Mouse (Mus musculus) left cerebral cortex, adult 11 months (tissue): ENCODE results near the gene Trmt1l.
"Not testable (repeated sequence)": the region's sequence is repeated elsewhere in the genome, so short reads cannot be mapped to it uniquely, and the experiment has no call there.

Source experiments
- DNase-seq: peaks from one replicate; pipeline ENCODE4 v3.0.0; 2022; ENCODE audit warnings: low spot score

Gene Trmt1l

GRCm38 (mm10) chr1:151428263-151429221 lies at the start of gene Trmt1l, which contains the start of gene Swt1:
Gene Trmt1l (plus strand): TSS chr1:151428542.
Gene Swt1 (minus strand): TSS chr1:151428455.
- peak; percentile 98 for DNase-seq

GRCm38 (mm10) chr1:151390029-151390428 lies 38.3 kb upstream of the Trmt1l start:
- DNase-seq: no peak

GRCm38 (mm10) chr1:151409827-151410226 lies 18.5 kb upstream of the Trmt1l start:
- DNase-seq: no peak

- DNase-seq: no peak
These were observed 6.2 kb upstream of the Trmt1l start for GRCm38 (mm10) chr1:151422178-151422577.

GRCm38 (mm10) chr1:151426947-151427600 lies 1.3 kb upstream of the Trmt1l start:
- no peak for DNase-seq

GRCm38 (mm10) chr1:151427888-151428262 lies 467 bp upstream of the Trmt1l start:
- DNase-seq: no peak

GRCm38 (mm10) chr1:151429316-151429715 lies 974 bp downstream of the Trmt1l start:
- DNase-seq: no peak

- DNase-seq: no peak
These were observed 7.1 kb downstream of the Trmt1l start for GRCm38 (mm10) chr1:151435431-151435830.

GRCm38 (mm10) chr1:151449866-151450265 lies 21.5 kb downstream of the Trmt1l start:
- DNase-seq: no peak

GRCm38 (mm10) chr1:151450851-151451250 lies 22.5 kb downstream of the Trmt1l start:
- no peak for DNase-seq

GRCm38 (mm10) chr1:151451946-151452345 lies 23.6 kb downstream of the Trmt1l start:
- no peak for DNase-seq

GRCm38 (mm10) chr1:151457087-151457486 lies 28.7 kb downstream of the Trmt1l start:
- no peak for DNase-seq

GRCm38 (mm10) chr1:151461265-151461664 lies 32.9 kb downstream of the Trmt1l start:
- DNase-seq: no peak

GRCm38 (mm10) chr1:151464914-151465313 lies 36.6 kb downstream of the Trmt1l start:
- no peak for DNase-seq

- no peak for DNase-seq
These were observed 38.2 kb downstream of the Trmt1l start for GRCm38 (mm10) chr1:151466571-151466970.

GRCm38 (mm10) chr1:151471429-151471828 lies 43.1 kb downstream of the Trmt1l start:
- DNase-seq: no peak

GRCm38 (mm10) chr1:151472386-151472785 lies 44.0 kb downstream of the Trmt1l start:
- not testable (repeated sequence) for DNase-seq

GRCm38 (mm10) chr1:151482497-151482896 lies 54.2 kb downstream of the Trmt1l start:
- no peak for DNase-seq

- no peak for DNase-seq
These were observed 55.2 kb downstream of the Trmt1l start for GRCm38 (mm10) chr1:151483568-151483967.

GRCm38 (mm10) chr1:151484754-151485153 lies 56.4 kb downstream of the Trmt1l start:
- DNase-seq: no peak

GRCm38 (mm10) chr1:151489806-151490205 lies 61.5 kb downstream of the Trmt1l start:
- DNase-seq: no peak

GRCm38 (mm10) chr1:151492419-151492818 lies 64.1 kb downstream of the Trmt1l start:
- DNase-seq: no peak

GRCm38 (mm10) chr1:151493826-151494225 lies 65.5 kb downstream of the Trmt1l start:
- no peak for DNase-seq
